Mouse (Mus musculus) bone marrow, adult 2 months (tissue): ENCODE measurements around the gene Pan3.

ENCODE experiments used
- CTCF ChIP-seq: fragments of 200-500 bp; IDR thresholded peaks from 2 replicates; pipeline ENCODE4 v1.5.1; 2011; ENCODE audit warnings: low read length, control low read depth; ENCODE audit not compliant: control insufficient read depth, insufficient read depth
- POLR2A ChIP-seq: fragments of 200-500 bp; IDR thresholded peaks from 2 replicates; pipeline ENCODE4 v1.6.1; 2011; ENCODE audit warnings: low read depth, mild to moderate bottlenecking, control low read depth, low read length, borderline replicate concordance; ENCODE audit not compliant: control insufficient read depth

DNA sequence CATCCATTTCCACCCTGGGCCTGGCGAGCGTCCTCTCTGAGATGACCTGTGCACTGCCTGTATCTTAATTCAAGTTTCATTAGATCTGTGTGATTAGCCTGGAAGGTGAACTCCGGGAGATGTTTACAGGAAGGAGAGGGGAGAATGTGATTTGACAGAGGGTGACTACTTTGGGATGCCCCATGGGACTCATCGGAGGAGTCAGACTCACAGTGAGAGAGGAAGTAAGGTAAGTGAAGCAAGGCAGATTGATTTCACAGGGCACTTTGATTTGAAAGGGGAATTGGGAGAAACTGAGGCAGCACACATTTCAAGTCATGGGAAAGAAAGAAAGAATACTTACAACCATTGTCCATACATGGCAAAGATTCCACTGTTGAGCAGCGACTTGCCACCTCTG is 23.8 kb upstream of the Pan3 start:
- TF ChIP-seq CTCF (no peak), POLR2A (no peak)
